Mouse (Mus musculus) macrophage (primary cell): Measurements from ENCODE around the gene Olfr91. TPM values are rescaled to one million over a fixed set of nuclear protein-coding genes. Genes with fewer than 3 reads are reported as not detected.
"Not testable (repeated sequence)": the region's sequence is repeated elsewhere in the genome, so short reads cannot be mapped to it uniquely, and the experiment has no call there.

Experiments used
- H3K27ac ChIP-seq: fragments of 350-480 bp; formaldehyde crosslinking; 2 replicates; pipeline ENCODE4 v1.9.0; 2021
- H3K36me3 ChIP-seq: fragments of 350-480 bp; formaldehyde crosslinking; 2 replicates; pipeline ENCODE4 v1.9.0; 2021; ENCODE audit errors: inconsistent target
- H3K4me3 ChIP-seq: fragments of 350-480 bp; formaldehyde crosslinking; 2 replicates; pipeline ENCODE4 v1.9.0; 2021; ENCODE audit errors: inconsistent target
- H3K79me2 ChIP-seq: fragments of 350-480 bp; formaldehyde crosslinking; 2 replicates; pipeline ENCODE4 v1.9.0; 2021; ENCODE audit errors: inconsistent target
- WGBS: methylation state at CpG from one replicate; pipeline ENCODE4 v1.1.7; 2026; ENCODE audit warnings: inconsistent platforms; ENCODE audit not compliant: missing documents; 5-methylcytosine and 5-hydroxymethylcytosine counted together
- polyA plus RNA-seq: library from polyadenylated mRNA; stranded (reverse); fragments of 250-400 nt; gene quantifications from 3 replicates; pipeline ENCODE4 v1.2.4, GENCODE M21; 2018; ENCODE audit warnings: inconsistent platforms
- total RNA-seq, 78 experiments: library from RNA; depleted of rRNA; stranded (reverse); fragments of 250-400 nt; gene quantifications; 1 replicate in 9 of 78; 2 replicates in 24 of 78; 3 replicates in 43 of 78; 4 replicates in 2 of 78; pipeline ENCODE4 v1.2.4; 2018; ENCODE audit warnings: inconsistent platforms in 56 of 78

Gene Olfr91
- total RNA-seq (2018; cell fraction: chromatin; rRNA removed) = not detected
- total RNA-seq (2018; cell fraction: cytosol; rRNA removed) = not detected
- not detected for total RNA-seq (2018; cell fraction: nucleus; rRNA removed)
- not detected in 3 replicates for polyA plus RNA-seq

GRCm38 (mm10) chr17:37098178-37098577 is at the start of gene Olfr91:
Gene Olfr91 (minus strand): TSS chr17:37098278.
- no peak within 1 kb of the TSS for H3K4me3 ChIP-seq
- no peaks in the 10 kb centered on the region for H3K36me3 ChIP-seq
- no peak within 1 kb of the TSS for H3K27ac ChIP-seq
- WGBS = 100% methylated on average over 1 of the region's 1 CpGs
- no peaks in the 10 kb centered on the region for H3K79me2 ChIP-seq

GRCm38 (mm10) chr17:37131366-37131765 is 33.3 kb upstream of the Olfr91 start:
- WGBS = 22% methylated on average over 4 of the region's 4 CpGs
- not testable (repeated sequence) for H3K36me3 ChIP-seq, H3K27ac ChIP-seq

GRCm38 (mm10) chr17:37119988-37120387 is 21.9 kb upstream of the Olfr91 start, which contains the start of gene Olfr92:
Gene Olfr92 (minus strand): TSS chr17:37120088.
- Histone ChIP-seq H3K36me3 (no peaks in the 10 kb centered on the region), H3K27ac (no peak within 1 kb of the TSS), H3K79me2 (no peaks in the 10 kb centered on the region), H3K4me3 (no peak within 1 kb of the TSS)
- WGBS = 88% methylated on average over 2 of the region's 2 CpGs

More at GRCm38 (mm10) chr17:37131366-37131765, 33.3 kb upstream of the Olfr91 start:
- not testable (repeated sequence) for H3K4me3 ChIP-seq, H3K79me2 ChIP-seq

- Histone ChIP-seq H3K36me3 (no peaks in the 10 kb centered on the region), H3K79me2 (no peaks in the 10 kb centered on the region), H3K27ac (no peak overlapping the region), H3K4me3 (no peak overlapping the region)
- 91% methylated on average over 4 of the region's 5 CpGs for WGBS
Observed at GRCm38 (mm10) chr17:37093289-37093688, 4.8 kb downstream of the Olfr91 start.

- 0% methylated on average over 1 of the region's 1 CpGs for WGBS
- H3K27ac ChIP-seq = no peak overlapping the region
- H3K4me3 ChIP-seq = no peak overlapping the region
- no peaks in the 10 kb centered on the region for H3K79me2 ChIP-seq
- no peaks in the 10 kb centered on the region for H3K36me3 ChIP-seq
Observed at GRCm38 (mm10) chr17:37092198-37092597, 5.9 kb downstream of the Olfr91 start.

GRCm38 (mm10) chr17:37088399-37088798 is 9.7 kb downstream of the Olfr91 start, which contains the start of gene Olfr90:
Gene Olfr90 (minus strand): TSS chr17:37088499.
- Histone ChIP-seq H3K27ac (no peak within 1 kb of the TSS), H3K79me2 (no peaks in the 10 kb centered on the region), H3K36me3 (no peaks in the 10 kb centered on the region), H3K4me3 (no peak within 1 kb of the TSS)

GRCm38 (mm10) chr17:37085545-37085944 is 12.5 kb downstream of the Olfr91 start:
- Histone ChIP-seq H3K79me2 (no peaks in the 10 kb centered on the region), H3K36me3 (no peaks in the 10 kb centered on the region), H3K4me3 (no peak overlapping the region), H3K27ac (no peak overlapping the region)
- 86% methylated on average over 10 of the region's 10 CpGs for WGBS

- Histone ChIP-seq H3K36me3 (no peaks in the 10 kb centered on the region), H3K4me3 (no peak overlapping the region), H3K79me2 (no peaks in the 10 kb centered on the region), H3K27ac (no peak overlapping the region)
- WGBS = 76% methylated on average over 5 of the region's 5 CpGs
Observed at GRCm38 (mm10) chr17:37084632-37085031, 13.4 kb downstream of the Olfr91 start.

- WGBS = 9% methylated on average over 5 of the region's 8 CpGs
- no peak overlapping the region for H3K4me3 ChIP-seq
- H3K27ac ChIP-seq = no peak overlapping the region
- H3K36me3 ChIP-seq = no peaks in the 10 kb centered on the region
- no peaks in the 10 kb centered on the region for H3K79me2 ChIP-seq
Observed at GRCm38 (mm10) chr17:37083327-37083726, 14.8 kb downstream of the Olfr91 start.

- no peaks in the 10 kb centered on the region for H3K36me3 ChIP-seq
- H3K27ac ChIP-seq = no peak overlapping the region
- no peaks in the 10 kb centered on the region for H3K79me2 ChIP-seq
- WGBS = 86% methylated on average over 4 of the region's 4 CpGs
- H3K4me3 ChIP-seq = no peak overlapping the region
Observed at GRCm38 (mm10) chr17:37081659-37082058, 16.4 kb downstream of the Olfr91 start.

- Histone ChIP-seq H3K27ac (no peak overlapping the region), H3K4me3 (no peak overlapping the region), H3K79me2 (no peaks in the 10 kb centered on the region), H3K36me3 (no peaks in the 10 kb centered on the region)
- WGBS = 72% methylated on average over 5 of the region's 5 CpGs
Observed at GRCm38 (mm10) chr17:37080119-37080518, 18.0 kb downstream of the Olfr91 start.

GRCm38 (mm10) chr17:37078990-37079389 is 19.1 kb downstream of the Olfr91 start:
- Histone ChIP-seq H3K4me3 (no peak overlapping the region), H3K27ac (no peak overlapping the region), H3K79me2 (no peaks in the 10 kb centered on the region), H3K36me3 (no peaks in the 10 kb centered on the region)
- WGBS = 70% methylated on average over 2 of the region's 2 CpGs

GRCm38 (mm10) chr17:37078193-37078592 is 19.9 kb downstream of the Olfr91 start:
- Histone ChIP-seq H3K27ac (no peak overlapping the region), H3K36me3 (no peaks in the 10 kb centered on the region), H3K79me2 (no peaks in the 10 kb centered on the region), H3K4me3 (no peak overlapping the region)
- 85% methylated on average over 1 of the region's 1 CpGs for WGBS

- Histone ChIP-seq H3K27ac (no peak overlapping the region), H3K4me3 (no peak overlapping the region), H3K79me2 (no peaks in the 10 kb centered on the region), H3K36me3 (no peaks in the 10 kb centered on the region)
- WGBS = 88% methylated on average over 2 of the region's 2 CpGs
Observed at GRCm38 (mm10) chr17:37075766-37076165, 22.3 kb downstream of the Olfr91 start.

GRCm38 (mm10) chr17:37075181-37075580 is 22.9 kb downstream of the Olfr91 start:
- 91% methylated on average over 6 of the region's 6 CpGs for WGBS
- no peaks in the 10 kb centered on the region for H3K79me2 ChIP-seq
- H3K27ac ChIP-seq = no peak overlapping the region
- no peaks in the 10 kb centered on the region for H3K36me3 ChIP-seq
- H3K4me3 ChIP-seq = no peak overlapping the region

GRCm38 (mm10) chr17:37072730-37073276 is 25.3 kb downstream of the Olfr91 start:
- no peak overlapping the region for H3K27ac ChIP-seq
- H3K4me3 ChIP-seq = no peak overlapping the region
- H3K79me2 ChIP-seq = no peaks in the 10 kb centered on the region
- H3K36me3 ChIP-seq = no peaks in the 10 kb centered on the region
- WGBS = 80% methylated on average over 11 of the region's 11 CpGs
